Mouse (Mus musculus) heart, embryonic 15.5 days (tissue): ENCODE measurements around the gene Acyp1. TPM values are rescaled to one million over a fixed set of nuclear protein-coding genes. Genes with fewer than 3 reads are reported as not detected.

Experiments
- ATAC-seq: fragments of 200-750 bp; cut with Nextera tagmentation; replicated peaks from 2 replicates; pipeline ENCODE4 v1.8.0; 2017; ENCODE audit warnings: low read depth, moderate TSS enrichment; ENCODE audit not compliant: insufficient number of reproducible peaks, insufficient read depth, low FRiP score
- H3K27ac ChIP-seq: fragments of 300-500 bp; sonication (generic); 2 replicates; pipeline ENCODE4 v1.5.1; 2015; ENCODE audit warnings: mild to moderate bottlenecking, inconsistent platforms
- H3K27me3 ChIP-seq: fragments of 300-500 bp; sonication (generic); 2 replicates; pipeline ENCODE4 v1.6.1; 2015; ENCODE audit warnings: inconsistent platforms
- H3K36me3 ChIP-seq: fragments of 300-500 bp; sonication (generic); 2 replicates; pipeline ENCODE4 v1.6.1; 2015; ENCODE audit warnings: mild to moderate bottlenecking, inconsistent platforms
- H3K4me1 ChIP-seq: fragments of 300-500 bp; sonication (generic); replicated peaks from 2 replicates; pipeline ENCODE4 v1.6.1; 2015; ENCODE audit warnings: inconsistent platforms
- H3K4me2 ChIP-seq: fragments of 300-500 bp; sonication (generic); 2 replicates; pipeline ENCODE4 v1.6.1; 2015; ENCODE audit warnings: inconsistent platforms, mild to moderate bottlenecking, moderate library complexity
- H3K4me3 ChIP-seq: fragments of 300-500 bp; sonication (generic); 2 replicates; pipeline ENCODE4 v1.5.1; 2015; ENCODE audit warnings: mild to moderate bottlenecking, inconsistent platforms
- H3K9ac ChIP-seq: fragments of 300-500 bp; sonication (generic); 2 replicates; pipeline ENCODE4 v1.6.1; 2015; ENCODE audit warnings: mild to moderate bottlenecking, inconsistent platforms
- H3K9me3 ChIP-seq: fragments of 300-500 bp; sonication (generic); replicated peaks from 2 replicates; pipeline ENCODE4 v1.6.1; 2016; ENCODE audit warnings: inconsistent platforms
- WGBS: fragments of 180-500 bp; shearing (Covaris S2); methylation state at CpG from one replicate; pipeline ENCODE4 v1.1.7; 2015; ENCODE audit warnings: mixed read lengths; 5-methylcytosine and 5-hydroxymethylcytosine counted together
- microRNA-seq: library from miRNA; unstranded; fragments of <30 nt; microRNA quantifications from one replicate; pipeline ENCODE4, GENCODE M21; 2016
- polyA plus RNA-seq: library from polyadenylated mRNA; unstranded; fragments of >200 nt; fragmentation: Nextera tagmentation; extraction: Ambion mirVana; gene quantifications from 2 replicates; pipeline ENCODE4 v1.2.1, GENCODE M21; 2015

Acyp1 gene
- polyA plus RNA-seq, 1 experiment from 2014 or later: 71.7 TPM

- Histone ChIP-seq H3K4me1 (no peaks in the 10 kb centered on the region), H3K27ac (no peak overlapping the region), H3K4me2 (no peak overlapping the region), H3K4me3 (no peak overlapping the region), H3K9me3 (no peaks in the 10 kb centered on the region), H3K9ac (no peak overlapping the region), H3K36me3 (no peaks in the 10 kb centered on the region), H3K27me3 (no peaks in the 10 kb centered on the region)
- no peak for ATAC-seq
- WGBS: 79% methylated on average over 21 of the region's 21 CpGs
Observed at GRCm38 (mm10) chr12:85233376-85234358, 54.6 kb downstream of the Acyp1 start.

GRCm38 (mm10) chr12:85227876-85228599 is 60.2 kb downstream of the Acyp1 start:
- peaks cover 36% of the 10 kb centered on the region for H3K36me3 ChIP-seq
- H3K27ac ChIP-seq: peak overlapping the region; percentile 23; the same call in 1 of the 2 replicates
- H3K9me3 ChIP-seq: no peaks in the 10 kb centered on the region
- no peaks in the 10 kb centered on the region for H3K27me3 ChIP-seq
- no peak overlapping the region for H3K9ac ChIP-seq
- peaks cover 12% of the 10 kb centered on the region for H3K4me1 ChIP-seq
- WGBS: 43% methylated on average over 15 of the region's 15 CpGs
- H3K4me2 ChIP-seq: no peak overlapping the region
- ATAC-seq: no peak
- H3K4me3 ChIP-seq: no peak overlapping the region

- peak overlapping the region; percentile 23; the same call in 1 of the 2 replicates for H3K27ac ChIP-seq
- no peak for ATAC-seq
- 45% methylated on average over 7 of the region's 7 CpGs for WGBS
- H3K36me3 ChIP-seq: peaks cover 45% of the 10 kb centered on the region
- no peak overlapping the region for H3K4me2 ChIP-seq
- no peaks in the 10 kb centered on the region for H3K27me3 ChIP-seq
- no peak overlapping the region for H3K4me3 ChIP-seq
- no peak overlapping the region for H3K9ac ChIP-seq
- peaks cover 12% of the 10 kb centered on the region for H3K4me1 ChIP-seq
- no peaks in the 10 kb centered on the region for H3K9me3 ChIP-seq
Observed at GRCm38 (mm10) chr12:85227227-85227626, 61.0 kb downstream of the Acyp1 start.

Small RNA genes lying within 50 kb of the gene (microRNA-seq; reads per million reads assigned to microRNA genes)
- gene Mir6938: not detected

Other genes starting within 250 kb of the Acyp1 start
- 2.5 TPM in 2 replicates for gene Prox2, start 177.7 kb downstream of the Acyp1 start, polyA plus RNA-seq
- 199 and 204 TPM in 2 replicates for gene Dlst, start 177.6 kb downstream of the Acyp1 start, polyA plus RNA-seq
- gene Rps6kl1, start 137.2 kb downstream of the Acyp1 start, polyA plus RNA-seq: 0.87 and 1.9 TPM in 2 replicates
- gene Pgf, start 110.6 kb downstream of the Acyp1 start, polyA plus RNA-seq: 8.9 and 9.5 TPM in 2 replicates
- gene Eif2b2, start 69.0 kb downstream of the Acyp1 start, polyA plus RNA-seq: 50.1 and 62.3 TPM in 2 replicates
- gene Mlh3, start 17.8 kb downstream of the Acyp1 start, polyA plus RNA-seq: 6.2 and 6.4 TPM in 2 replicates
- gene Zc2hc1c, start 153 bp upstream of the Acyp1 start, polyA plus RNA-seq: 1.3 and 1.5 TPM in 2 replicates
- gene Nek9, start 50.9 kb upstream of the Acyp1 start, polyA plus RNA-seq: 16.4 and 21.3 TPM in 2 replicates
- 240 and 248 TPM in 2 replicates for gene Tmed10, start 86.4 kb upstream of the Acyp1 start, polyA plus RNA-seq
- gene Fos, start 185.5 kb upstream of the Acyp1 start, polyA plus RNA-seq: 5.4 and 5.9 TPM in 2 replicates